ENCODE assay signal across 14 mouse cellular contexts in genomic region chr4:137373711-137374110, GRCm38 (mm10). TPM values are rescaled to one million over a fixed set of nuclear protein-coding genes. Genes with fewer than 3 reads are reported as not detected.
DNase-seq lines count a peak whose midpoint lies in the region; ATAC-seq and TF ChIP-seq lines count a peak whose summit lies in the region.
"Had no signal": no experiment of that assay in that cellular context is flagged by ENCODE, and none has a peak within 500 bp of the region (broad histone marks: within the 10 kb centered on the region; RNA-seq: fewer than 3 reads in every experiment).

No protein-coding gene starts in this region.

- H3K9ac ChIP-seq in hindbrain, postnatal 0 days (replicated peaks; ENCODE audit: low read length), result no peak overlapping the region
- 0 out of 2 replicates have a peak overlapping the region, but pooled peaks have one; percentile 16 for H3K9ac ChIP-seq in intestine, embryonic 16.5 days (ENCODE audit: low read depth, low read length)
- H3K9ac ChIP-seq: forebrain, embryonic 12.5 days; limb, embryonic 15.5 days had no signal

- no peaks in the 10 kb centered on the region for H3K36me3 ChIP-seq in hindbrain, embryonic 10.5 days
- no peaks in the 10 kb centered on the region for H3K36me3 ChIP-seq in hindbrain, postnatal 0 days (ENCODE audit: insufficient read depth, low read length)
- H3K36me3 ChIP-seq in intestine, embryonic 16.5 days (ENCODE audit: control insufficient read depth, insufficient read depth, low read length), result no peaks in the 10 kb centered on the region
- H3K36me3 ChIP-seq: forebrain, embryonic 12.5 days; limb, embryonic 15.5 days had no signal

- WGBS in hindbrain, embryonic 10.5 days, result 51% methylated on average over 6 of the region's 6 CpGs
- 59% methylated on average over 6 of the region's 6 CpGs for WGBS in hindbrain, postnatal 0 days
- WGBS in intestine, embryonic 16.5 days, result 64% methylated on average over 6 of the region's 6 CpGs

- H3K4me2 ChIP-seq in hindbrain, postnatal 0 days (ENCODE audit: low read depth, low read length), result no peak overlapping the region
- H3K4me2 ChIP-seq in intestine, embryonic 16.5 days (ENCODE audit: low read depth, low read length), result no peak overlapping the region
- H3K4me2 ChIP-seq: forebrain, embryonic 12.5 days; limb, embryonic 15.5 days had no signal

- no peaks in the 10 kb centered on the region for H3K9me3 ChIP-seq in hindbrain, embryonic 10.5 days
- no peaks in the 10 kb centered on the region for H3K9me3 ChIP-seq in hindbrain, postnatal 0 days (ENCODE audit: low read length)
- no peaks in the 10 kb centered on the region for H3K9me3 ChIP-seq in intestine, embryonic 16.5 days (ENCODE audit: control insufficient read depth, low read length)
- H3K9me3 ChIP-seq: forebrain, embryonic 12.5 days; limb, embryonic 15.5 days had no signal

- no peak for DNase-seq in hindbrain, embryonic 10.5 days (ENCODE audit: low spot score)
- no peak for DNase-seq in hindbrain, postnatal 0 days (ENCODE audit: low spot score)
- peak; percentile 46 to 54 for DNase-seq in right cerebral cortex, postnatal 10 days (ENCODE audit: low spot score in 2 of 2)
- DNase-seq in right cerebral cortex, adult 18-20 months, result no peak
- DNase-seq: cerebellum, adult 8-10 months; retina, postnatal 1 day; thymus, adult 18-20 months had no signal

- H3K27me3 ChIP-seq in hindbrain, embryonic 10.5 days (ENCODE audit: insufficient read depth, poor library complexity, severe bottlenecking), result no peaks in the 10 kb centered on the region
- no peaks in the 10 kb centered on the region for H3K27me3 ChIP-seq in hindbrain, postnatal 0 days (ENCODE audit: insufficient read depth, low read length)
- H3K27me3 ChIP-seq in intestine, embryonic 16.5 days (replicated peaks; ENCODE audit: control insufficient read depth, insufficient read depth, low read length), result no peaks in the 10 kb centered on the region
- H3K27me3 ChIP-seq: forebrain, embryonic 12.5 days; limb, embryonic 15.5 days had no signal

- TF ChIP-seq CTCF in hindbrain, postnatal 0 days (IDR thresholded peaks at IDR 0.05; ENCODE audit: low read depth), result no peak

- ATAC-seq in hindbrain, postnatal 0 days, result no peak
- no peak for ATAC-seq in intestine, embryonic 16.5 days
- ATAC-seq in neutrophil, adult 5-6 weeks (ENCODE audit: extremely low read depth, insufficient number of reproducible peaks, low FRiP score, poor library complexity, severe bottlenecking), result peak; percentile 23; the same call in 1 of the 2 replicates
- no peak for ATAC-seq in erythroid progenitor cell, adult 5-6 weeks (replicated peaks; ENCODE audit: low FRiP score, poor library complexity, severe bottlenecking)

- peaks cover 32% of the 10 kb centered on the region for H3K4me1 ChIP-seq in hindbrain, embryonic 10.5 days (replicated peaks)
- no peaks in the 10 kb centered on the region; the same call in 1 of the 2 replicates for H3K4me1 ChIP-seq in hindbrain, postnatal 0 days (ENCODE audit: insufficient read depth, low read length)
- H3K4me1 ChIP-seq in intestine, embryonic 16.5 days (ENCODE audit: control insufficient read depth, insufficient read depth, low read length), result peaks cover 12% of the 10 kb centered on the region

- no peak overlapping the region for H3K4me3 ChIP-seq in hindbrain, embryonic 10.5 days
- H3K4me3 ChIP-seq in hindbrain, postnatal 0 days (ENCODE audit: low read length), result no peak overlapping the region
- H3K4me3 ChIP-seq in intestine, embryonic 16.5 days (ENCODE audit: low read length), result no peak overlapping the region
- H3K4me3 ChIP-seq: forebrain, embryonic 12.5 days; limb, embryonic 15.5 days; myocyte had no signal

- H3K27ac ChIP-seq in hindbrain, embryonic 10.5 days, result peak overlapping the region; percentile 70
- no peak overlapping the region for H3K27ac ChIP-seq in hindbrain, postnatal 0 days
- peak overlapping the region; percentile 40 for H3K27ac ChIP-seq in intestine, embryonic 16.5 days (ENCODE audit: low read length)
- H3K27ac ChIP-seq: forebrain, embryonic 12.5 days; limb, embryonic 15.5 days had no signal

RNA-seq across cellular contexts. Expression of gene Cdc42, which starts 16.2 kb away (rescaled TPM):
- 592 and 604 TPM in 2 replicates for polyA plus RNA-seq in hindbrain, embryonic 10.5 days (2016; fragmentation: Nextera tagmentation; extraction: Ambion mirVana)
- total RNA-seq in hindbrain, postnatal 0 days (2014; rRNA removed), result 394 and 490 TPM in 2 replicates
- 1,008 and 1,049 TPM in 2 replicates for polyA plus RNA-seq in hindbrain, postnatal 0 days (2015; fragmentation: Nextera tagmentation; extraction: Ambion mirVana)
- polyA plus RNA-seq in intestine, embryonic 16.5 days (2015; fragmentation: Nextera tagmentation; extraction: Ambion mirVana), result 671 and 691 TPM in 2 replicates
- 728 and 734 TPM in 2 replicates for total RNA-seq in neutrophil, adult 5-6 weeks (2017)
- 284 and 321 TPM in 2 replicates for total RNA-seq in erythroid progenitor cell, adult 5-6 weeks (2015; ENCODE audit: low replicate concordance)
- total RNA-seq in erythroid progenitor cell, adult 5-6 weeks (2017; ENCODE audit: low replicate concordance), result 140 and 178 TPM in 2 replicates

RNA-seq across cellular contexts. Expression of gene Cela3a, which starts 35.9 kb away (rescaled TPM):
- polyA plus RNA-seq in hindbrain, embryonic 10.5 days (2016; fragmentation: Nextera tagmentation; extraction: Ambion mirVana), result not detected in 2 replicates
- not detected in 2 replicates for total RNA-seq in hindbrain, postnatal 0 days (2014; rRNA removed)
- polyA plus RNA-seq in hindbrain, postnatal 0 days (2015; fragmentation: Nextera tagmentation; extraction: Ambion mirVana), result not detected in 2 replicates
- polyA plus RNA-seq in intestine, embryonic 16.5 days (2015; fragmentation: Nextera tagmentation; extraction: Ambion mirVana), result 0.26 and 0.31 TPM in 2 replicates
- total RNA-seq in neutrophil, adult 5-6 weeks (2017), result not detected in 2 replicates
- not detected in 2 replicates for total RNA-seq in erythroid progenitor cell, adult 5-6 weeks (2015; ENCODE audit: low replicate concordance)
- not detected in 2 replicates for total RNA-seq in erythroid progenitor cell, adult 5-6 weeks (2017; ENCODE audit: low replicate concordance)
- polyA plus RNA-seq: forebrain, embryonic 12.5 days; heart, embryonic 14.5 days; limb, embryonic 15.5 days had no signal

RNA-seq across cellular contexts. Expression of gene Cela3b, which starts 56.6 kb away (rescaled TPM):
- not detected in 2 replicates for polyA plus RNA-seq in hindbrain, embryonic 10.5 days (2016; fragmentation: Nextera tagmentation; extraction: Ambion mirVana)
- total RNA-seq in hindbrain, postnatal 0 days (2014; rRNA removed), result not detected in 2 replicates
- not detected in 2 replicates for polyA plus RNA-seq in hindbrain, postnatal 0 days (2015; fragmentation: Nextera tagmentation; extraction: Ambion mirVana)
- polyA plus RNA-seq in intestine, embryonic 16.5 days (2015; fragmentation: Nextera tagmentation; extraction: Ambion mirVana), result 237 and 402 TPM in 2 replicates
- total RNA-seq in neutrophil, adult 5-6 weeks (2017), result not detected in 2 replicates
- not detected in 2 replicates for total RNA-seq in erythroid progenitor cell, adult 5-6 weeks (2015; ENCODE audit: low replicate concordance)
- total RNA-seq in erythroid progenitor cell, adult 5-6 weeks (2017; ENCODE audit: low replicate concordance), result not detected in 2 replicates
- polyA plus RNA-seq: forebrain, embryonic 12.5 days; heart, embryonic 14.5 days; limb, embryonic 15.5 days had no signal

Comparison
In these comparisons a context has a peak if more than half of its experiments do, and no peak if none do; other contexts are left out.
1. DNase-seq: peak in right cerebral cortex, postnatal 10 days (2 of 2); none in hindbrain, embryonic 10.5 days (single experiment), hindbrain, postnatal 0 days (single experiment) and right cerebral cortex, adult 18-20 months (single experiment).